Mouse (Mus musculus) lung, postnatal 25 days (tissue): ENCODE measurements around the gene Msto1.
"Not testable (repeated sequence)": the region's sequence is repeated elsewhere in the genome, so short reads cannot be mapped to it uniquely, and the experiment has no call there.

ENCODE experiments used
- DNase-seq: peaks from one replicate; pipeline ENCODE4 v3.0.0; 2022; ENCODE audit warnings: low spot score

The Msto1 gene

DNA sequence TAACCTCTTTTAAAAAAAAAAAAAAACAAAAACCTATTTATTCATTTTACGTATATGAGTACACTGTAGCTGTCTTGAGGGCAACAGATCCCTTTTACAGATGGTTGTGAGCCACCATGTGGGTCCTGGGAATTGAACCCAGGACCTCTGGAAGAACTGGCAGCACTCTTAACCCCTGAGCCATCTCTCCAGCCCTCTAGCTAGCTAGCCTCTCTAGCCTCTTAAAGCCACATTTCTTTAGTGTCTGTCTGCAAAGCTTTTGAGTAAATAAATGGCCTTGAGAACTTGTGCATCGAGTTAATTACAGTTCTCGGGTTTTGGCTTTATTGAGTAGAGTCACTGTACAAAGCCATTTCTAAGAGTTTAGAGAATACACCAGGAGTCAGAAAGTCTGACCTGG is 9.0 kb downstream of the Msto1 start:
- no peak for DNase-seq

DNA sequence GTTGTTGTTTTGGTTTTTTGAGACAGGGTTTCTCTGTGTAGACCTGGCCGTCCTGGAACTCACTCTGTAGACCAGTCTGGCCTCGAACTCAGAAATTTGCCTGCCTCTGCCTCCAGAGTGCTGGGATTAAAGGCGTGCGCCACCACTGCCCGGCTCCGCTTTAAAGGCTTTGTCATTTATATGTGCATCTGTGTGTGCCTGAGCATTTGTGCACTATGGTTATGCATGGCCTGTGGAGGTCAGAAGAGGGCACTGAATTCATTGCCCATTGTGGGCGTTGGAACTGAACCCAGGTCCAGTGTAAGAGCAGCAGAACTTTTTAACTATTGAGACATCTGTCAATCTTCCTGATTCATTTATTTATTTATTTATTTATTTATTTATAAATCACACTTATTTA is 20.8 kb downstream of the Msto1 start:
- not testable (repeated sequence) for DNase-seq

DNA sequence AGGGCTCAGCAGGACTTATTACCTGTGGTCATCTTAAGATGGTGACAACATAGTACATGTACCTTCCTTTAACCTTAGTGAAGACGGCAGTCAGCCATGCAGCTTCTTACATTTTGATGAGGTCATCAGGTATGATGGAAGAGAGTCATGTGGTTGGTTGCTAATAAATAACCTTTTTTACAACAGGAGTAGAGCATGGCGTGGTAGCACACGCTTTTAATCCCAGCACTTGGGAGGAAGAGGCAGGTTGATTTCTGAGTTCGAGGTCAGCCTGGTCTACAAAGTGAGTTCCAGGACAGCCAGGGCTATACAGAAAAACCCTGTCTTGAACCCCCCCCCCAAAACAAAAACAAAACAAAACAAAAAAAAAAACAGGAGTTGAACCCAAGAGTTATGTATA is 31.3 kb downstream of the Msto1 start:
- not testable (repeated sequence) for DNase-seq

DNA sequence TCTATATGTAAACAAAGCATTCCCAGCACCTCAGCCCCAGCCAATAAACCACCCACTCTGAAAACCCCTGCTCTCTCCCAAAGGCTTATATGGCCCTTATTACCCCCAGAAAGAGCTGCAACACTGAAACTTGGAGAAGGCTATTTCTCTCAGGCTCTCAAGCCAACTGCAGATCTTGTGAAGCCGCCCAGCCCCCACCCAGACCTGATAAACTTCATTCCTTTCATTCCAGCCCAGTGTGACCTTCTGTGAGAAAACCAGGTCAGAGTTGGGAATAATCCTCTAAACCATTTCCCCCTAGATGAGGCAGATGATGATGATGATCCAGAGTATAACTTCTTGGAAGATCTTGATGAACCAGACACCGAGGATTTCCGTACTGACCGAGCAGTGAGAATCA is 45.4 kb downstream of the Msto1 start:
- DNase-seq, result not testable (repeated sequence)

DNA sequence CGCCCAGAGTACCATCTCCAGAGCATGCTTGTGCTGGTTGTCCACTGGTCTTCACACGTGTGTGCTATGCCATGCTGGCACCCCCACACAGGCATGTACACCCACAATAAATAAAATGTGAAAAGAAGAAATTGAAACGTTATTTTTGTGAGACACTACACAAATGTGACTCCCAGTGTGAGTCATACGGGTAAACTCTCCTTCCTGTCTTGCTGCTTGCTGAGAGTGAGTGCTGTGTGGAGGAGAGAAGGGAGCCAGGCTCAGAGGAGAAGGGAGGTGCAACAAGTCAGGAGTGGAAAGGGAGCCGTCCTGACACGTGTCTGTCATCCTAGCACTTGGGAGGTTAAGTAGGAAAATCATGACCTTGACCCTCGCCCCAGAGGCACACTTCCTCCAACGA is 46.6 kb downstream of the Msto1 start:
- DNase-seq, result not testable (repeated sequence)

DNA sequence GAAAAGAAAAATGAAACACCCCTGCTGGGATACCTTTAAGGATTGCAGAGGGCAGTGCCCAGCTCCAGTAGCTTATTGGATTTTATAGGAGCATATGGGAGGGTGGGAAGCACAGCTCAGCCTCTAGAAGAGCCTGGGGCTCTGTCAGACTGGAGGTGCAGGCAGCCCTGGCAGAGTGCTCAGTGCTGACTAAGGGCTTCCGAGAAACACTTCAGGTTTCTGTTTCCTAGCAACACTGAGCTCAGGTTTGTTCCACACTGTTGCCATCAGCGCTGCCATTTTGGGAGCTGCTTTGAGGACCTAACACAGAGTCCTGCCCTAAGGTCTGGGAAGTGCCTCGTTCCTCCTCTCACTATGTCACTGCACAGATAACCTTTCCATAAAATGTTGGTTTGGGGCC is 47.1 kb downstream of the Msto1 start:
- not testable (repeated sequence) for DNase-seq

DNA sequence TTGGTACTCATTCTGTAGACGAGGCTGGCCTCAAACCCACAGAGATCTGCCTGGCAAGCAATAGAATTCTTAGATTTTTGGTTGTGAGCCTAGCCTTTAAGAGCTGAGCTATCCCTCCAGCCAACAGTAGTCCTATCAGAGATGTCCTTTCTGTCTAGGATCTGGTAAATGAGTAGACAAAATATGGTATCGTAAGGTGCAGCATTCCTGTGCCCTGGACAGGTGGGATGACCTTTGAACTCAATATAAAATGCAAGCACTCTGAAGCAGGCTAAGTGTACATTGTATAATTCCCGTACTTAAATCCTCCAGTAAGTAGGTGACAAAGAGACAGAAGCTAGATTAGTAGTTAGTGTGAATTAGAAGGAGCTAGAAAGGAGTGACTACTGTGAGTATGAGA is 51.7 kb downstream of the Msto1 start:
- no peak for DNase-seq

DNA sequence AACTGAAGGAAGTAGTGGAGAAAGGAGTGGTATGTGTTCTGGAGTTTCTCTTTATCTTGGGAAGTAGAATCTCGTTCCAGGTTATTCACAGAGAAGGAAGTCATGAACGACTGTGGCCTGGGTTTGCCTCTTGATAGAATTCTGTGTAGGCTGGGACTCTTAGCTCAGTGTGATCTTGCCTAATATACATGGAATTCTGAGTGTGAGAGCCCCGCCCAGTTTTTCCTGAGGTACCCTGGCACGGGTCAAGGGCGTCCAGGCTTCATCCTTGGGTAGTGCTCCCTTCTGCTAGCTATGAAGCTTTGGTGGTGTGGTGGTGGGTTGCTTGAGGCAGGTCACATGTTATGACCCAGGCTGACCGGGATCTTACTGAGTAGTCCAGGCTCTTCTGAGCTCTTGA is 58.0 kb downstream of the Msto1 start:
- DNase-seq, result peak; percentile 32
